Mouse (Mus musculus) lung, adult 2 months (tissue): ENCODE results near the gene Fcer1a. TPM values are rescaled to one million over a fixed set of nuclear protein-coding genes. Genes with fewer than 3 reads are reported as not detected.
"Not testable (repeated sequence)": the region's sequence is repeated elsewhere in the genome, so short reads cannot be mapped to it uniquely, and the experiment has no call there.

Experiments
- DNase-seq: peaks from one replicate; pipeline ENCODE4 v3.0.0; 2022
- H3K4me1 ChIP-seq: fragments of 200-500 bp; 2 replicates; pipeline ENCODE4 v1.6.1; 2011; ENCODE audit warnings: low read length; ENCODE audit not compliant: control insufficient read depth, insufficient read depth
- H3K4me3 ChIP-seq: fragments of 200-500 bp; replicated peaks from 2 replicates; pipeline ENCODE3; 2011; ENCODE audit warnings: low read depth, mild to moderate bottlenecking, control low read depth, low read length; ENCODE audit errors: extremely low read depth
- CTCF ChIP-seq: fragments of 200-500 bp; IDR thresholded peaks from 2 replicates; pipeline ENCODE4 v1.5.1; 2011; ENCODE audit warnings: mild to moderate bottlenecking, low read length, control low read depth; ENCODE audit not compliant: insufficient read depth
- POLR2A ChIP-seq: fragments of 200-500 bp; IDR thresholded peaks from 2 replicates; pipeline ENCODE4 v1.6.1; 2011; ENCODE audit warnings: low read depth, mild to moderate bottlenecking, control low read depth, low read length, borderline replicate concordance; ENCODE audit errors: extremely low read depth
- WGBS: fragments of 180-500 bp; shearing (Covaris S2); methylation state at CpG from one replicate; pipeline ENCODE4 v1.1.7; 2018; 5-methylcytosine and 5-hydroxymethylcytosine counted together
- polyA plus RNA-seq: library from polyadenylated mRNA; depleted of rRNA; stranded (reverse); fragments of >200 nt; gene quantifications from 2 replicates; pipeline ENCODE4 v1.2.3, GENCODE M21; 2012; rRNA removed

The Fcer1a gene
- 0.11 and 0.36 TPM in 2 replicates for polyA plus RNA-seq

DNA sequence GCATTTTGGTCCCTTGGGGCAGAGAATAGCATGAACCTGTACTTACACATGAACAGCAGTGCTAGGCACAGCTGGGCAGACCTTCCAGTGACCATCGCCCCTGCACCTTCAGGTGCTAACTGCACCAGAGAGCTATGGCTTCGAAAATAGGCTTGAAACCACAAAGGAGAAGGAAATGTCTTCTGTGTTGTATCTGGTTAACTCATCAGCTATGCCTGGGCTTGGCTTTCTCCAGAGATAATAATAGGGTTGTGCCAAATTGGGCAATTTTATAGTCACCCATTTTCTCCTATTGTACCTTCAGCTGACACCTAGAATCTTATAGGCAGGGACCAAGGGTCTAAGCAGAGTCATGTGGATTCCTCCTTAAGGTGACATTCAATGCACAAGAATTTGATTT lies at the start of gene Fcer1a:
Gene Fcer1a, minus strand, starts transcription at position 134 of the 400 bp plus-strand sequence.
- no peak for DNase-seq
- Histone ChIP-seq H3K4me1 (no peaks in the 10 kb centered on the region), H3K4me3 (no peak within 1 kb of the TSS)
- TF ChIP-seq POLR2A (no peak), CTCF (no peak)
- 59% methylated on average over 2 of the region's 2 CpGs for WGBS

DNA sequence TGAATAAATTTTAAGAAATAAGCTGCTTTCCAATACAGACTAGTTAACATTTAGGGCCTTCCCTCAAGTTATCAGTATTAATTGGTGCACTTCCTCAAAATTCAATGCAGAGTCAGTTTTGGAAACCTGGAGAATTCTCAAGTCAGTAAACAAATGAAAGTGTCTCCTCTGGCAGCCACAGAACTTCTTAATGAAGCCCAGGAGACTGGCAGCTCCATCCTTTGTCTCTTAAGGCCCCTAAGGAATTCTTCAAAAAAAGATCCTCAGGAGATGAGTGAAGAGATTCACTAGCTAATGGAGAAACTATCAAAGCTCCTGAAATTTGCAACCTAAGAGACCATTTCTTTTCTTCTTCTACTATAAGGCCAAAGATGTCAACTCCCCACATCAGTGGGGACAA lies 38.7 kb upstream of the Fcer1a start, which contains the start of gene Olfr418:
Gene Olfr418, plus strand, starts transcription at position 301 of the 400 bp plus-strand sequence.
- no peak within 1 kb of the TSS for H3K4me3 ChIP-seq
- no peaks in the 10 kb centered on the region for H3K4me1 ChIP-seq
- TF ChIP-seq POLR2A (no peak), CTCF (no peak)
- no peak for DNase-seq

DNA sequence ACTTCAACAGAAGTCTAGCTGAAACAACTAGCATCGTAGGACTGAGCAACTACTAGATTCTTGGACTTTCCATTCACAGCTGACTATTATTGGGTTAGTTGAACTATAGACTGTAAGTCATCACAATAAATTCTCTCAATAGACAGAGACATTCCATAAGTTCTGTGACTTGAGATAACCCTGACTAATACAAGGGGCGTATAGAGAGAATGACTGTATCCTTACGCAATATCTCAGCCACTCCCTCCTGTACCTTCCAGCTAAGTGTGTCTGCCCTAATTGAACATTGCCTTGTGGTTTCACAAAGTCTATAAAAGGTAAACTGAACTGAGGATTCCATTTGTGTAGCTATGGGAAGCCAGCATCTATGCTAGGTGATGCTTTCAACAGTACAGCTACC lies 22.9 kb upstream of the Fcer1a start:
- H3K4me1 ChIP-seq: no peaks in the 10 kb centered on the region
- TF ChIP-seq CTCF: no peak
- no peak for TF ChIP-seq POLR2A
- no peak overlapping the region for H3K4me3 ChIP-seq
- no peak for DNase-seq
- 85% methylated on average over 3 of the region's 3 CpGs for WGBS

DNA sequence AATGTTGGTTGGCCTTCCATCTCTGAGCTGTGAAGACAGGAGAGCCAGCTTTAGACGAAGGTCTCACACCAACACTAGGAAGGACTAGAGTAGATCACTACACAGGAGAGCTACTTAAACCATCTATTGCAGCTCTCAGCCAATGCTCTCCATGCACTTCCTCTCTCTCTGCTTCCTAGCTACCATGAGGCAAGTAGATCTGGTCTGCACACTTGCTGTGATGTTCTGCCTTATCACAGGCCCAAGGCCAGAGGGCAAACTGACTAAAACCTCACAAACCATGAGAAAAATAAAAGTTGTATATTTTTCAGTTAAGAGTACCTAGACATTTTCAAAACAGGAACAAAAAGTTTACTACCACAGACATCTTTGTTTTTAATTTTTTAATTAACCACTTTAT lies 10.0 kb upstream of the Fcer1a start:
- H3K4me1 ChIP-seq, DNase-seq, H3K4me3 ChIP-seq: not testable (repeated sequence)
- 64% methylated on average over 1 of the region's 1 CpGs for WGBS

DNA sequence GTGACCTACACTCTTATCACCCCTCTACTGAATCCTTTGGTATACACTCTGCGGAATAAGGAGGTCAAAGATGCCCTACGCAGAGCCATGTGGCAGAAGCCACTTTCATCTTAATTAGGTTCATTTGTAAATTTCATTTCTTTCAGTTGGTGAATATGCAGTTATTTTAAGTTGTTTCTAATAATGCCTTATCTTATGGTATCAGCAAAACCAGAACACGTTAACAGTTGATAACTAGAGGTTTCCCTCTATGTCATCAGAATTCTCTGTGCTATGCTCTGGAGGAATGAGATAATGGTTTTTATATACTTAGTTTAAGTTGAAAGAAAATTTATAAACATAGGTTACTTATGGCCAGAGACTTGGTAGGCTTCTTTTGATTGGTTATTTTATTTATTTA lies 10.5 kb downstream of the Fcer1a start:
- no peak for TF ChIP-seq CTCF
- no peak for TF ChIP-seq POLR2A
- no peaks in the 10 kb centered on the region for H3K4me1 ChIP-seq
- 84% methylated on average over 3 of the region's 3 CpGs for WGBS
- no peak for DNase-seq
- no peak overlapping the region for H3K4me3 ChIP-seq

DNA sequence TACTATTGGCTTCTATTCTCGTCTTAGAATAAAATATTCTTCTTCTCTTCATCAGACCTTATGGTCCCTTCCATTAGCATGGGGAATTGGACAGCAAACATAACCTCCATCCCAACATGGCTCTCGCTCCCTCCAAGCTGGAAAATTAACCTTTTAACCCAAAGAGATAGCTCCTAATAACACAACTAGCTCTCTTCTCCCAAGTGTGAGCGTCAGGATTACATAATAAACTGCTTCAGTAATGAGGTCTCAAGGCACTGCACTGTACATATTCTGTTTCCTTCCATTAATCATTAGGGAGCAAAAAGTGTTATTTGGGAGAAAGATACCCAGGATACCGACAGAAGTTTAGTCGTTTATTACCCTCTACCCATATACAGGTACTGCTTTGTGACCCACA lies 14.9 kb downstream of the Fcer1a start, which contains the start of gene Olfr1404:
Gene Olfr1404, plus strand, starts transcription at position 301 of the 400 bp plus-strand sequence.
- Histone ChIP-seq H3K4me1 (no peaks in the 10 kb centered on the region), H3K4me3 (no peak within 1 kb of the TSS)
- WGBS: 60% methylated on average over 5 of the region's 5 CpGs
- no peak for TF ChIP-seq CTCF
- no peak for TF ChIP-seq POLR2A
- DNase-seq: no peak

DNA sequence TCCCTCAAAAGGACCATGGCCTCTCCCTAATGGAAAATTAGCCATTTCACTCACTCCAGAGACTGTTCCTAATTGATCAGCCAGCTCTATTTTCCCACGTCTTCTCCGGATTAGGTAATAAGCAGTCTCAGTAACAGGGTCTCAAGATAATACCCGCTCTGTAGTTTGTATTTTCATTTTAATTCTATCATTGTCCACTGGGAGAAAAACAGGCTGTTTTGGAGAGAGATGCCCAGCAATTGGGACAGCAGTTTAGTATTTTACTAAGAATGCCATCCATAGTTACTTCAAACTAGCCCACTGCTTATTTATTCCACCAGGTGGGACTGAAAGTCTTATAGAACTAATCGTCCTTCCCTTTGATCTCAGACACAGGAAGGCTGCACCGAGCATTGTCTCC lies 29.5 kb downstream of the Fcer1a start, which contains the start of gene Olfr218:
Gene Olfr218, plus strand, starts transcription at position 301 of the 400 bp plus-strand sequence.
- no peak within 1 kb of the TSS for H3K4me3 ChIP-seq
- TF ChIP-seq POLR2A (no peak), CTCF (no peak)
- WGBS: 71% methylated on average over 5 of the region's 5 CpGs
- DNase-seq: no peak
- H3K4me1 ChIP-seq: no peaks in the 10 kb centered on the region

DNA sequence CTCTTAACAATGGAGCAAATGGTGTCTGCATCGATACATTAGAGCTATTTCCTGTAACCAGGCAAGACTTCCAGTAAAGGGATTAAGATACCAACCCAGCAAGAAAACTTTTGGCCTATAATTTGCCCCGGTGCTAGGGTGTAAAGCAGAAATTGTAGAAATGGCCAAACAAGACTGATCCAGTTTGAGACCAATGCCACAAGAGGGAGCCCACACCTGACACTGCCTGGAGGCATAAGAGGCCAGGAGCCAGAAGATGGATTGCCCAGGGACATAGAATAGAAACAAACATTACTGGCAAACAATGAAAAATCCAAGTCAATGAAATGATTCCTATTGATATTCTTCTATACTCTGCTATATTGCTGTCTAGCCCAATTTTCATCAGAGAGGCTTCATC lies 30.7 kb downstream of the Fcer1a start:
- Histone ChIP-seq H3K4me3 (no peak overlapping the region), H3K4me1 (no peaks in the 10 kb centered on the region)
- DNase-seq: no peak
- 59% methylated on average over 2 of the region's 2 CpGs for WGBS
- TF ChIP-seq CTCF (no peak), POLR2A (no peak)

DNA sequence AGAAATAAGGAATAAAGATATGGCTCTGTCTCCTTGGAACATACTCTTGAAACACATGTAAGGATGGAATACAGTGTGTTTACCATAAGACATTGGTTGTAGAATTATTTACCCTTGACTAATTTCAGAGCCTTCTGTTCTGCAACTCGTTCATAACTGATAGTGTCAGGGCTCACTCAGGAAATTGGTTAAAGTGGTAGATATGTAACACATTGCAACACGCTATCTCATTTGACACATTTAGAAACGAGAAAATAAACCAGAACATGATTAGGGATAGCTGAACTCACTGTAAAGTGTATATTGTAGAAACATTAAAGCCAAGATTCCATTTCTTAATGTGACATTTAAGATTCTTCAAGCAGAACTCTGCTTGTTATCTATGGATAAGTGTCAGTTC lies 35.0 kb downstream of the Fcer1a start:
- TF ChIP-seq CTCF: no peak
- TF ChIP-seq POLR2A: no peak
- H3K4me1 ChIP-seq: no peaks in the 10 kb centered on the region
- WGBS: 35% methylated on average over 3 of the region's 3 CpGs
- H3K4me3 ChIP-seq: no peak overlapping the region
- no peak for DNase-seq

DNA sequence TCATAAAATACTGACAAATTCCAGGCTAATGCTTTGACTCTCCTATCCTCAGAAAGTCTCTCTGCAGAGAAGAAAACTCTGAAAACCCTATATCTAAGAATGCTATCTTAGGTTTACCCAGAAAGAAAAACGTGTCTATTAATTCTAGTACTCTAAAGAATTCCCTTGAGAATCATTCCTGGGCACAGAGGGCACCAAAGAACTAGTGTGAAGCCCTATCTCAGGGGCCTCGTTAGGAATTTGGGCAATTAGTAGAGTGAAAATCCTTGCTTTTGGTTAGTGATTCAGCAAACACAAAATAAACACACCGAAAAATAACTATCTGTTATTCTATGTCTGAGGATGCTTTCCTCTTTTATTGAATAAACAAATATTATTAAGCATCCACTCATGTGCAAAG lies 36.5 kb downstream of the Fcer1a start, which contains the start of gene Olfr1406:
Gene Olfr1406, minus strand, starts transcription at position 101 of the 400 bp plus-strand sequence.
- WGBS: 54% methylated on average over 3 of the region's 3 CpGs
- Histone ChIP-seq H3K4me3 (no peak within 1 kb of the TSS), H3K4me1 (no peaks in the 10 kb centered on the region)
- DNase-seq: no peak
- TF ChIP-seq CTCF: no peak
- TF ChIP-seq POLR2A: no peak
